Mouse (Mus musculus): ENCODE measurements at regions not wholly inside any gene's neighbourhood (a gene's known extent, or its start where the extent isn't known, plus 50 kb on each side); places are given as distances from the start of the nearest gene placed in this dataset.

GRCm38 (mm10) chr2:143270826-143271225 is 192.6 kb downstream of the Otor start:
- DNase-seq: no peak
- intact Hi-C loops (cut with DNase I): no loop called here

- peak; percentile 74 for DNase-seq
- intact Hi-C loops (cut with DNase I): no loop called here
Measured at GRCm38 (mm10) chr2:143305747-143306570, 227.7 kb downstream of the Otor start.

DNA sequence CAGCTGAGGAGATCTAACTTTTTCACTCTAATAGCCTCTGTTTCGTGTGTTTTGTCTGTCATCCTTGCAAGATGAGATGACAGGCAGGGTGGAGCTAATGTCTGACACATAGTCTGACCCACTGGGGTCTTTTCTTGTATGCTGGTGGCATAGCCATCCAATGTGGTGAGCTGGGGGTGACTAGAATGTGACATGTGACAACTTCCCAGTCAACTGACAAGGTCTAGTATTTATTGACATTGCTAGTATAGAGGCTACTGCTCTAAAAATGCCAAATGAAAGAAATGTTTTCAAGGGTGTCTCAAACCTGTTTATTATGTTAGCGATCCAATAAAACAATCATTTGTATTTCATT is 228.3 kb downstream of the Otor start:
- intact Hi-C loops (cut with DNase I): no loop called here
- no peak for DNase-seq

DNA sequence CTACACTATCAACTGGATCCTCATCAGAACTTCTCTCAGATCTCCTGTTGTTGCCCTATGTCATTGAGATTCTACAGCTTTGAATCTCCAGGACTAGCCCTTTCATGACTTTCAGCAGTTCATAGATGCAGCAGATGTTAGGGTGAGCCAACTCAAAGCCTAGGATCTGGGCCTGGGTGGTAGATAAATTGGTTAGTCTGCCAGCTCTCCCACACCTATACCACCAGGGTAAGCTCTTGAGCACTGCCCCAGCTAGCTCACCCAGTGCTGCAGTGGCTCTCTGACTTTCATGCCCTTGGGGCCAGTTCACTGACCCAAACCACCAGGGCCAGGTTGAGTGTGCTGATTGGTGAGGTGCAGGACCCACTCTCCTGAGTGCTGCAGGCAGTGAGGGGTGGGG is 220.5 kb upstream of the Pcsk2 start:
- intact Hi-C loops (cut with DNase I): no loop called here
- DNase-seq: no peak

DNA sequence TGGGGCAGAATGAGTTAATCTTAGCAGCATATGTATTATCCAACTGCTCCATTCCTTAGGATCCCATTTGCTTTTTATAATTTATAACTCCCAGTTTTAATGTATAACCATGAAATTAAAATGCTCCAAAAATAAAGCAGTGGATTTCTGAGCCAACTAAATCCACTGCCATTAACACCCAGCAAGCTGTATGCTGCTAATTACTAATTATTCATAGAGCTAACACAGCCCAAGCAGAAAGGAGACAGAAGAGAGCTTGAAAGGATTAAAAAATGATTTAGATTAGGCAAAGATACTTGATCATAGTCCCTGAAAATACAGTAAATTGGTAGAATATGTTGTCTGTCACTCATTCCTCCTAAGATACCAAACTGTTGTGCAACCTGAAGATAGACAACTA is 213.9 kb upstream of the Pcsk2 start:
- intact Hi-C loops (cut with DNase I): no loop called here
- DNase-seq: no peak

DNA sequence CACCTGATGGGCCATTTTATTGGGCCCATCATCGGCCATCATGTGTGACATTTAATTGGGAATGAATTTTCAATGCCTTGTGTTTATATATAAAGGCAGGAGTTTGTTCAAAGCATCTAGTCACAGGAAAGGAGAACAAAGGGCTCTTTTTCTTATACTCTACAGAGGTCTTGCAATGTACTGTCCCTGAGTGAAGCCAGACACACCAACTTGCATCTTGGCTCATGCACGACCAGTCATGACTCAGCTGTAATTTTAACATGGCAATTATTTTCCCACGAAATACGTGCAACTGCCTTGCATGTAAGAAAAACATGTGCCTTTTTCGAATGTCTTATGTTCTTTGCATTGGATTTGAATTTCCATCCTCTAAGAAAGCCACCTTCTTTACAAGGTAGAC is 205.6 kb upstream of the Pcsk2 start:
- DNase-seq: no peak
- intact Hi-C loops (cut with DNase I): no loop called here

- no peak for DNase-seq
- intact Hi-C loops (cut with DNase I): no loop called here
Measured at GRCm38 (mm10) chr2:143364193-143364592, 181.8 kb upstream of the Pcsk2 start.

DNA sequence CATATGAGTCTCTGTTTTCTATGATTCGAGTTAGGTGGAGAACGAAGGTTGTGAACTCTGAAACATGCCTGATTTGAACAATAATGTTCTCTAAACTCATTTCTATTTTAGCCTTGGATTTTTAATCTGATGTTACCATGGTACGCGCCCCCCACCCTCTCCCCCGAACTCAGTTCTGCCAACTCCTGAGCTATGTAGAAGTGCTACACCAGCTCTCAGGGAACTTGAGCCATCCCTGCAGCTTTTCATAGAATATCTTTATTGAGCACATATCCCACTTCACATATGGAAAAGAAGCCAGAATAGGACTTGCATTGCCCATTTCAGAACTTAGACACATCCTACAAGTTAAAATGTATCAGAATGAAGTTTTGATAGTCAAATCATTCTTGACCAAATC is 180.0 kb upstream of the Pcsk2 start:
- intact Hi-C loops (cut with DNase I): no loop called here

More for the DNA sequence above, 180.0 kb upstream of the Pcsk2 start:
- no peak for DNase-seq
